Mouse (Mus musculus) hindbrain, postnatal 0 days (tissue): ENCODE results near the gene Lrrc23. TPM values are rescaled to one million over a fixed set of nuclear protein-coding genes. Genes with fewer than 3 reads are reported as not detected.

Source experiments
- ATAC-seq: fragments of 200-750 bp; cut with Nextera tagmentation; 2 replicates; pipeline ENCODE4 v1.8.0; 2017; ENCODE audit warnings: mild to moderate bottlenecking, moderate TSS enrichment, moderate library complexity
- DNase-seq: peaks from one replicate; pipeline ENCODE4 v3.0.0-alpha.2; 2015; ENCODE audit warnings: low spot score
- H3K27ac ChIP-seq: fragments of 300-500 bp; sonication (generic); 2 replicates; pipeline ENCODE4 v1.5.1; 2014; ENCODE audit warnings: mild to moderate bottlenecking
- H3K27me3 ChIP-seq: fragments of 300-500 bp; sonication (generic); 2 replicates; pipeline ENCODE4 v1.6.1; 2014; ENCODE audit warnings: low read length, mixed read lengths; ENCODE audit not compliant: insufficient read depth
- H3K36me3 ChIP-seq: fragments of 300-500 bp; sonication (generic); 2 replicates; pipeline ENCODE4 v1.6.1; 2014; ENCODE audit warnings: low read length, mixed read lengths; ENCODE audit not compliant: insufficient read depth
- H3K4me1 ChIP-seq: fragments of 300-500 bp; sonication (generic); 2 replicates; pipeline ENCODE4 v1.6.1; 2014; ENCODE audit warnings: antibody characterized with exemption, low read length, mixed read lengths; ENCODE audit not compliant: insufficient read depth
- H3K4me2 ChIP-seq: fragments of 300-500 bp; sonication (generic); 2 replicates; pipeline ENCODE4 v1.6.1; 2014; ENCODE audit warnings: low read depth, mild to moderate bottlenecking, low read length, moderate library complexity, mixed read lengths
- H3K4me3 ChIP-seq: fragments of 300-500 bp; sonication (generic); 2 replicates; pipeline ENCODE4 v1.5.1; 2014; ENCODE audit warnings: low read length
- H3K9ac ChIP-seq: fragments of 300-500 bp; sonication (generic); replicated peaks from 2 replicates; pipeline ENCODE4 v1.6.1; 2014; ENCODE audit warnings: mild to moderate bottlenecking, low read length, moderate library complexity, mixed read lengths
- H3K9me3 ChIP-seq: fragments of 300-500 bp; sonication (generic); 2 replicates; pipeline ENCODE4 v1.6.1; 2016; ENCODE audit warnings: low read length, mixed read lengths
- CTCF ChIP-seq: IDR thresholded peaks from 2 replicates; pipeline ENCODE4 v1.5.1; 2016; ENCODE audit warnings: antibody characterized with exemption, control low read depth, low read depth
- WGBS: fragments of 180-500 bp; shearing (Covaris S2); extraction: QIAGEN DNeasy Blood & Tissue Kit; methylation state at CpG from one replicate; pipeline ENCODE4 v1.1.7; 2014; 5-methylcytosine and 5-hydroxymethylcytosine counted together
- polyA plus RNA-seq: library from polyadenylated mRNA; unstranded; fragments of >200 nt; fragmentation: Nextera tagmentation; extraction: Ambion mirVana; gene quantifications from 2 replicates; pipeline ENCODE4 v1.2.1, GENCODE M21; 2015
- total RNA-seq: library from RNA; depleted of rRNA; stranded (reverse); fragments of >200 nt; gene quantifications from 2 replicates; pipeline ENCODE4 v1.2.3, GENCODE M21; 2014

Lrrc23 gene
- total and polyA plus RNA-seq, 2 experiments from 2014 or later: 5.4 to 6.7 TPM

- H3K9ac ChIP-seq: no peak overlapping the region
- no peak for TF ChIP-seq CTCF
- WGBS: 38% methylated on average over 8 of the region's 8 CpGs
Measured at GRCm38 (mm10) chr6:124786756-124787420, 7.4 kb upstream of the Lrrc23 start.

GRCm38 (mm10) chr6:124782436-124782835, 2.9 kb upstream of the Lrrc23 start:
- Histone ChIP-seq H3K27ac (no peak overlapping the region), H3K4me2 (peak overlapping the region; percentile 13; the same call in 1 of the 2 replicates), H3K4me3 (no peak overlapping the region), H3K27me3 (no peaks in the 10 kb centered on the region), H3K9ac (no peak overlapping the region), H3K9me3 (no peaks in the 10 kb centered on the region), H3K4me1 (0 out of 2 replicates have a peak, but pooled peaks cover 9% of the 10 kb centered on the region), H3K36me3 (no peaks in the 10 kb centered on the region)
- DNase-seq (no peak), ATAC-seq (no peak)
- WGBS: 23% methylated on average over 6 of the region's 6 CpGs
- no peak for TF ChIP-seq CTCF

More at GRCm38 (mm10) chr6:124786756-124787420, 7.4 kb upstream of the Lrrc23 start:
- Histone ChIP-seq H3K36me3 (no peaks in the 10 kb centered on the region), H3K27ac (no peak overlapping the region), H3K4me1 (no peaks in the 10 kb centered on the region), H3K4me2 (no peak overlapping the region), H3K4me3 (no peak overlapping the region), H3K9me3 (no peaks in the 10 kb centered on the region), H3K27me3 (no peaks in the 10 kb centered on the region)
- DNase-seq (no peak), ATAC-seq (no peak)

DNA sequence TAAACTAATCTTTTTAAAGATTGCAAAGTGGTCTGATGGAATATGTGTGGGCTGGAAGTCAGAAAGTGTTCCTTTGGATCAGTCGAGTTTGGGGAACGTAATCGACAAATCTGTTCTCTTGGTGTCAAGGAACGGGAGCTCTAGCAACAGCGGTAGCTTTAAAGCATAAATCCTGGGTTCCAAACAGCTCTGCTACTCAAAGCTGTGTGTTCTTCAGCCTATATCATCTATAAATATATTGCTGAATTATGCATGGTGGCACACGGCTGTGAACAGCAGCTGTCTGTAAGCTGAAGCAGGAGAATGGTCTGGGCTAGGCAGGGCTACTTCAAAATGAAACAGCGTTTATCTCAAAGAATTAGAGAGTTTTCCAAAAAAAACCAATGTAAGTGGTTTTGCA, 1.4 kb upstream of the Lrrc23 start:
- DNase-seq (no peak), ATAC-seq (no peak)
- no peak for TF ChIP-seq CTCF
- Histone ChIP-seq H3K27ac (no peak overlapping the region), H3K4me3 (no peak overlapping the region), H3K36me3 (no peaks in the 10 kb centered on the region), H3K4me2 (no peak overlapping the region), H3K4me1 (0 out of 2 replicates have a peak, but pooled peaks cover 9% of the 10 kb centered on the region), H3K9me3 (no peaks in the 10 kb centered on the region), H3K9ac (no peak overlapping the region), H3K27me3 (no peaks in the 10 kb centered on the region)
- 90% methylated on average over 7 of the region's 7 CpGs for WGBS

- ATAC-seq (peak; percentile 31; the same call in 1 of the 2 replicates), DNase-seq (no peak)
- WGBS: 5% methylated on average over 10 of the region's 10 CpGs
- peak overlapping the region; percentile 37; the same call in 1 of the 2 replicates for H3K9ac ChIP-seq
- no peaks in the 10 kb centered on the region for H3K27me3 ChIP-seq
- TF ChIP-seq CTCF: peak; percentile 44
- H3K27ac ChIP-seq: no peak overlapping the region
- no peaks in the 10 kb centered on the region for H3K36me3 ChIP-seq
- 0 out of 2 replicates have a peak, but pooled peaks cover 9% of the 10 kb centered on the region for H3K4me1 ChIP-seq
- no peaks in the 10 kb centered on the region for H3K9me3 ChIP-seq
- peak overlapping the region; percentile 76 for H3K4me2 ChIP-seq
- H3K4me3 ChIP-seq: peak overlapping the region; percentile 31
Measured at GRCm38 (mm10) chr6:124779984-124780416, 473 bp upstream of the Lrrc23 start.

DNA sequence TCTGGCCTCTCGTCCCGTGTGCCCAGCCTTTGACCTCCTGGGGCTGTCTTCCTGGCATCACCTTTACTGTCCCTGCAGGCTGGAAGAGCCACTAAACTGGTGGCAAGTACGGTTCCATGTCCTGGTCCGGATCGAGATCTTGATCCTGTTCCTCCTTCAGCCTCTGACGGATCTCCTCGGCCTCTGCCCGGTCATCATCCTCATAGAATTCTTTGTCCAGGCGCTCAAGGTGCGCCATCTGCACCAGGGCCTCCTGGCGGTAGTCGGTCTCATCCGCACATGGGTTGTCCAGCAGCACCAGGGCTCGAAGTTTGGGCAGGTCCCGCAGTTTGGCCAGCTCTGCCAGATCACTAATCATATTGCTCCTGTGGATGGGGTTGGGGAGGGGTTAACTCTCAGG, 9.0 kb downstream of the Lrrc23 start:
- Histone ChIP-seq H3K4me3 (no peak overlapping the region), H3K4me2 (peak overlapping the region; percentile 75; the same call in 1 of the 2 replicates), H3K9ac (peak overlapping the region; percentile 74; the same call in 1 of the 2 replicates), H3K9me3 (no peaks in the 10 kb centered on the region), H3K27ac (no peak overlapping the region), H3K36me3 (no peaks in the 10 kb centered on the region), H3K27me3 (no peaks in the 10 kb centered on the region), H3K4me1 (peaks cover 19% of the 10 kb centered on the region)
- WGBS: 88% methylated on average over 15 of the region's 15 CpGs
- no peak for TF ChIP-seq CTCF
- DNase-seq (no peak), ATAC-seq (no peak)

DNA sequence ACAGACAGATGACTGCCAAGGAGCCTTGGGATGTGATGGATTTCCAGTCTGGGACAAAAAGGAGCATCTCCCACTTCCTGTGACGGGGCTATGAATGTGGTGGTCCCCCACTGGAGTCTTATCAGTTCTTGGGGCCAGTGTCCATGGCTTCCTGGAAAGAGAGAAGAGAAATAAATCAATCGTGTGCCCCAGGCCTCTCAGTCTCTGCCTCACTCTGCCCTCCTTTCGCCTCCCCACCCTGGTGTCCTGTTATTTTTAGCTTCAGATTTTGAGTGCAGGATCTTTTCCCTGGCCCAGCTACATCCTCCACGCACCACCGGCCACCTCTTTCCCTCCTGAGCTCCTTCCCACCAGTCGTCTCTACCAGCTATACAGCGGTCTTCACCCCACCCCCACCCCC, 9.5 kb downstream of the Lrrc23 start:
- no peak for ATAC-seq
- no peaks in the 10 kb centered on the region for H3K36me3 ChIP-seq
- 57% methylated on average over 7 of the region's 7 CpGs for WGBS

More for the DNA sequence above, 9.5 kb downstream of the Lrrc23 start:
- TF ChIP-seq CTCF: no peak
- Histone ChIP-seq H3K4me3 (peak overlapping the region; percentile 59), H3K4me1 (peaks cover 19% of the 10 kb centered on the region), H3K4me2 (peak overlapping the region; percentile 75), H3K27me3 (no peaks in the 10 kb centered on the region), H3K9me3 (no peaks in the 10 kb centered on the region), H3K27ac (peak overlapping the region; percentile 78; the same call in 1 of the 2 replicates), H3K9ac (peak overlapping the region; percentile 74)
- DNase-seq: no peak
